Mouse (Mus musculus) midbrain, embryonic 12.5 days (tissue): ENCODE measurements around the gene Olfr1385. TPM values are rescaled to one million over a fixed set of nuclear protein-coding genes. Genes with fewer than 3 reads are reported as not detected.
"Not testable (repeated sequence)": the region's sequence is repeated elsewhere in the genome, so short reads cannot be mapped to it uniquely, and the experiment has no call there.

Experiments
- ATAC-seq: fragments of 200-750 bp; cut with Nextera tagmentation; 2 replicates; pipeline ENCODE4 v1.8.0; 2017; ENCODE audit warnings: low read depth, moderate TSS enrichment, moderate library complexity; ENCODE audit not compliant: low FRiP score
- H3K27ac ChIP-seq: fragments of 300-500 bp; sonication (generic); replicated peaks from 2 replicates; pipeline ENCODE4 v1.5.1; 2016; ENCODE audit warnings: mild to moderate bottlenecking
- H3K27me3 ChIP-seq: fragments of 300-500 bp; sonication (generic); 2 replicates; pipeline ENCODE4 v1.6.1; 2016; ENCODE audit warnings: mild to moderate bottlenecking
- H3K36me3 ChIP-seq: fragments of 300-500 bp; sonication (generic); 2 replicates; pipeline ENCODE4 v1.6.1; 2016
- H3K4me1 ChIP-seq: fragments of 300-500 bp; sonication (generic); 2 replicates; pipeline ENCODE4 v1.6.1; 2016
- H3K4me2 ChIP-seq: fragments of 300-500 bp; sonication (generic); replicated peaks from 2 replicates; pipeline ENCODE4 v1.6.1; 2016; ENCODE audit warnings: mild to moderate bottlenecking, moderate library complexity
- H3K4me3 ChIP-seq: fragments of 300-500 bp; sonication (generic); 2 replicates; pipeline ENCODE4 v1.5.1; 2016; ENCODE audit warnings: mild to moderate bottlenecking
- H3K9ac ChIP-seq: fragments of 300-500 bp; sonication (generic); replicated peaks from 2 replicates; pipeline ENCODE4 v1.6.1; 2016; ENCODE audit warnings: mild to moderate bottlenecking, moderate library complexity
- H3K9me3 ChIP-seq: fragments of 300-500 bp; sonication (generic); 2 replicates; pipeline ENCODE4 v1.6.1; 2016; ENCODE audit warnings: mild to moderate bottlenecking
- WGBS: fragments of 180-500 bp; shearing (Covaris S2); methylation state at CpG from one replicate; pipeline ENCODE4 v1.1.7; 2016; 5-methylcytosine and 5-hydroxymethylcytosine counted together
- polyA plus RNA-seq: library from polyadenylated mRNA; unstranded; fragments of >200 nt; fragmentation: Nextera tagmentation; extraction: Ambion mirVana; gene quantifications from 2 replicates; pipeline ENCODE4 v1.2.1, GENCODE M21; 2016

The Olfr1385 gene
- polyA plus RNA-seq: not detected in 2 replicates

DNA sequence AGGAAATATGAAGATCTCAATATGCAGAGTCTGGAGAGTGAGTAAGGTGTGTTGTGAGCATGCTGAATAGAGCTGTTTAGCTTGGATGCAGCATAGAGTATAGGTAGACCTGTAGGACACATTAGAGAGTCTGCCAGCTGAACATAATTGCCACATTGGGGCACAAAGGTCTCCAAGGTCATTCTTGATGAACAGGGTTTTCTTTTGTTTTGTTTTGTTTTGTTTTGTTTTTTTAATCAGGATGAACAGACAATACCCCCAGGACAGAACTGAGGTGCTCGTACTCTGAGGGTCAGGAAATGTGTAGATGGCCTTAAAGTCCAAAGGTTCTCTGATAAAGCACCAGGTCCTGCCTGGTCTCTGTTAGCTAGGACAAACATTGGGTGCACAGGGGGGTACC, at the start of gene Olfr1385:
Olfr1385 (plus strand) TSS at position 301 of the 400 bp plus-strand sequence.
- 71% methylated on average over 1 of the region's 1 CpGs for WGBS
- not testable (repeated sequence) for H3K4me2 ChIP-seq, H3K4me3 ChIP-seq, H3K27ac ChIP-seq, H3K27me3 ChIP-seq, H3K9ac ChIP-seq, H3K36me3 ChIP-seq, H3K4me1 ChIP-seq, H3K9me3 ChIP-seq, ATAC-seq

DNA sequence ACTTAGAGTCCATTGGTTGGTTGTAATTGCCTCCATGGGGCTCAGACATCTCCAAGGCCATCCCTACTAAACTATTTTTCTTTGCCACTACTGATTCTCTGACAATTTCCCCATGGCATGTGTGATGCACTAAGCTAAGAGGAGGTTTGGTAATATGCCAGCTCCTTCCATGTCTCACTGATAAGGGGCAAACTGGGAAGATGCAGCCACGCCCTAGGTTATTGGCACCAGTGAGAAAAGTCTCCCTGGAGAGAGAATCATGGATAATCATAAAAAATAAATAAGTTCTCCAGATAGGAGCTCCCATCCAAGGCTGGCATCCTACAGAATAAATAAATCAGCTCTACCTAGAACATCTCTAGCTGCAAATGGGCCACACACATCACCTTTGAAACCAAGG, 33.8 kb upstream of the Olfr1385 start, which contains the start of gene Olfr1387:
Olfr1387 (plus strand) TSS at position 301 of the 400 bp plus-strand sequence.
- no peaks in the 10 kb centered on the region for H3K27me3 ChIP-seq
- no peak for ATAC-seq
- H3K36me3 ChIP-seq: no peaks in the 10 kb centered on the region
- H3K4me2 ChIP-seq: no peak within 1 kb of the TSS
- H3K27ac ChIP-seq: no peak within 1 kb of the TSS
- no peak within 1 kb of the TSS for H3K9ac ChIP-seq
- H3K4me1 ChIP-seq: no peaks in the 10 kb centered on the region
- no peaks in the 10 kb centered on the region for H3K9me3 ChIP-seq
- WGBS: 77% methylated on average over 1 of the region's 1 CpGs
- H3K4me3 ChIP-seq: no peak within 1 kb of the TSS

DNA sequence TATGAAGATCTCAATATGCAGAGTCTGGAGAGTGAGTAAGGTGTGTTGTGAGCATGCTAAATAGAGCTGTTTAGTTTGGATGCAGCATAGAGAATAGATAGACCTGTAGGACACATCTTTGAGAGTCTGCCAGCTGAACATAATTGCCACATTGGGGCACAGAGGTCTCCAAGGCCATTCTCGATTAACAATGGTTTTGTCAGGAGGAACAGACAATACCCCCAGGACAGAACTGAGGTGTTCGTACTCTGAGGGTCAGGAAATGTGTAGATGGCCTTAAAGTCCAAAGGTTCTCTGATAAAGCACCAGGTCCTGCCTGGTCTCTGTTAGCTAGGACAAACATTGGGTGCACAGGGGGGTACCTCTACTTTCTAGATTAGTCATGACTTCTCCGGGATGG, 24.1 kb upstream of the Olfr1385 start, which contains the start of gene Olfr1386:
Olfr1386 (plus strand) TSS at position 301 of the 400 bp plus-strand sequence.
- H3K36me3 ChIP-seq, H3K4me1 ChIP-seq, H3K27me3 ChIP-seq, H3K9ac ChIP-seq, ATAC-seq, H3K4me2 ChIP-seq, H3K4me3 ChIP-seq, H3K27ac ChIP-seq, H3K9me3 ChIP-seq: not testable (repeated sequence)
- 88% methylated on average over 3 of the region's 3 CpGs for WGBS

DNA sequence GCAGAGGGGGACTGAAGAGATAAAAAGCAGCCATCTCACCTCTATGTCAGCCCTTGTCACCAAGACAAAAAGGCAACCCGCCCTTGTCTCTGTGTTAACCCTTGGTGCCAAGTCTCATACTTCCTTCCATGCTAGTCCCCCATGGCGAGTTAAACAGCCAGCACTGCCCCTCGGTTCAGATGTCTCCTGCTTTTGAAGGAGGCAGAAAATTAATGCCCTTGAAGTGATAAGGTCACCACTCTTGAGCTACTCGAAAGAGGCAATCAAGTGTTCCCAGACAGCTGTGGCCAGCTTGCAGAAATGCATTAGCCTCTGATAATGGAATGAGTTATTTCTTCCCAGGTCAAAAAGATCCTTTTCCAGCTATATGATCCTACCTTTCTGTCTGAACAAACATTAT, 2.9 kb upstream of the Olfr1385 start:
- no peak overlapping the region for H3K4me3 ChIP-seq
- WGBS: 66% methylated on average over 4 of the region's 4 CpGs
- no peak overlapping the region for H3K4me2 ChIP-seq
- ATAC-seq: no peak
- no peak overlapping the region for H3K9ac ChIP-seq
- H3K9me3 ChIP-seq: no peaks in the 10 kb centered on the region
- no peaks in the 10 kb centered on the region for H3K36me3 ChIP-seq
- no peaks in the 10 kb centered on the region for H3K4me1 ChIP-seq
- H3K27ac ChIP-seq: no peak overlapping the region
- H3K27me3 ChIP-seq: no peaks in the 10 kb centered on the region

DNA sequence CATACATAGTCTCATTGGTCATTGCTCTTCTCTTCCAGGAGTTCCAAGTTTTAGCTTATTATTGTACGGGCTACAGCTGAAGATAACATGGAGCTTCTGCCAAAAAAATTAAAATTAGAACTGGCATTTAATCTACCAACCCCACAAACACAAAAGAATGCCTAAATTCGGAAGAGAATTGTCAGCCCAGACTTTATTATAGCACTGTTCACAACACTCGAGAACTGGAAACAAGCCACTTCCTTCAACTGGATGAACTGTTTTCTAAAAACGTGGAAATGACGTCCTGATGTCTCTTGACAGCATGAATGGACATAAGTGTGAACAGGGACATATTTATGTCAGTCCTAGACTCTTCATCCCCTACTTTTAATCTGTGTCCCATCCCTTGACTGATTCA, 29.2 kb downstream of the Olfr1385 start:
- Histone ChIP-seq H3K4me2 (no peak overlapping the region), H3K9me3 (no peaks in the 10 kb centered on the region), H3K9ac (no peak overlapping the region), H3K4me1 (no peaks in the 10 kb centered on the region), H3K4me3 (no peak overlapping the region), H3K27me3 (no peaks in the 10 kb centered on the region), H3K27ac (no peak overlapping the region), H3K36me3 (no peaks in the 10 kb centered on the region)
- WGBS: 78% methylated on average over 5 of the region's 5 CpGs
- no peak for ATAC-seq

DNA sequence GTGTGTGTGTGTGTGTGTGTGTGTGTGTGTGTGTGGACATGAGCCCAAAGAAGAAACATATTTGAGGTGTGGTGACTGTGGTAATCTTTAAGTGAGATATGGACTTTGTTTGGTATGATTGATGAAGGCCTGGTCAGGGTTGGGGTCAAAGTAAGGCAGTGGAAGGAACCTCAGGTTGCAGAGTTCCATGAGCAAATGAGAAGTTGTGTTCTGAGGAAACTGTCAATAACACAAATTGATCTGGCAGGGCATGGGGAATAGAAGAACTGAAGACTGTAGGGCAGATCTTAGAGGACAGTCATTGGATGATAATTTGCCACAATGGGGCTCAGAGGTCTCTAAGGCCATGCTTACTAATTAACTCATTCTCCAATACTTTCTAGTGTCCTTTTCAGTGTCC, 30.5 kb downstream of the Olfr1385 start, which contains the start of gene Olfr1383:
Olfr1383 (plus strand) TSS at position 301 of the 400 bp plus-strand sequence.
- H3K36me3 ChIP-seq: no peaks in the 10 kb centered on the region
- H3K4me3 ChIP-seq: no peak within 1 kb of the TSS
- no peaks in the 10 kb centered on the region for H3K4me1 ChIP-seq
- H3K27me3 ChIP-seq: no peaks in the 10 kb centered on the region
- H3K9me3 ChIP-seq: no peaks in the 10 kb centered on the region
- no peak for ATAC-seq
- no peak within 1 kb of the TSS for H3K27ac ChIP-seq
- no peak within 1 kb of the TSS for H3K4me2 ChIP-seq
- H3K9ac ChIP-seq: no peak within 1 kb of the TSS

DNA sequence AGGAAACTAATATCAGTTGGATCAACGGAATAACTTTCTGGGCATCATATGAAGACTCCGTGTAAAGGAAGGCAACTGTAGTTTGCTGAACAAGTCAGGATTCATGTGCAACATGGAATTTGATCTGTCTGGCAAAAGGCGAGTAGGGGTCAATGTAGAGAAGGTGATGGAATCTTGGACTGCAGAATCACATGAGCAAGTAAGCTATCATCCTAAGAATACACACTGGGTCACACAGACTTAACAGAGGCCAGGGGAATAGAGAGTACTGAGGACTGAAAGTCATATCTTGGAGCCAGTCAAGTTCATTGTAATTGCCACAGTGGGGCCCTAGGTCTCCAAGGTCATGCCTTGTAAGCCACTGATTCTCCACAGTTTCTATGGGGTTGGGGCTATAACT, 39.1 kb downstream of the Olfr1385 start, which contains the start of gene Olfr1382:
Olfr1382 (plus strand) TSS at position 301 of the 400 bp plus-strand sequence.
- H3K4me1 ChIP-seq: no peaks in the 10 kb centered on the region
- H3K9me3 ChIP-seq: no peaks in the 10 kb centered on the region
- 87% methylated on average over 3 of the region's 3 CpGs for WGBS
- no peaks in the 10 kb centered on the region for H3K27me3 ChIP-seq
- H3K27ac ChIP-seq: no peak within 1 kb of the TSS
- H3K4me2 ChIP-seq: no peak within 1 kb of the TSS
- no peak within 1 kb of the TSS for H3K4me3 ChIP-seq
- H3K36me3 ChIP-seq: no peaks in the 10 kb centered on the region
- H3K9ac ChIP-seq: no peak within 1 kb of the TSS
- ATAC-seq: no peak

DNA sequence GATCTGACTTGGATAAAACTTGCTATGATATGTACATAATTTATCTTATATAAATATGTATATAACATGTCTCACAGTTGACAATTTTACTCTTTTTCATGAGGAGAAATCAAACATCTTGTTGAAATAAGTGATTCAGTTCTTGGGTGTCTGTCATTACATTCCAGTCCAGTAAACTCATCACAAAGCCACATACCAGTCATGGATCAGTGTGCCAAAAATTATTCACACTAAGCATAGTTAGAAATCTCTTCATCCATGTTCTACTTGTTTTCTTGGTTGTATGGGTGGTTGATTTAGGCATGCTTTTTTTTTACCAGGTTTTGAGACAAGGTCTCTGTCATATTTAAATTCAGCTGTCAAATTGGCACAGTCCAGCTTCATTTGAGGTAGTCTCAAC, 43.9 kb downstream of the Olfr1385 start:
- no peaks in the 10 kb centered on the region for H3K27me3 ChIP-seq
- ATAC-seq: no peak
- no peak overlapping the region for H3K4me3 ChIP-seq
- H3K9ac ChIP-seq: no peak overlapping the region
- no peak overlapping the region for H3K27ac ChIP-seq
- H3K4me1 ChIP-seq: no peaks in the 10 kb centered on the region
- H3K36me3 ChIP-seq: no peaks in the 10 kb centered on the region
- no peak overlapping the region for H3K4me2 ChIP-seq
- no peaks in the 10 kb centered on the region for H3K9me3 ChIP-seq

DNA sequence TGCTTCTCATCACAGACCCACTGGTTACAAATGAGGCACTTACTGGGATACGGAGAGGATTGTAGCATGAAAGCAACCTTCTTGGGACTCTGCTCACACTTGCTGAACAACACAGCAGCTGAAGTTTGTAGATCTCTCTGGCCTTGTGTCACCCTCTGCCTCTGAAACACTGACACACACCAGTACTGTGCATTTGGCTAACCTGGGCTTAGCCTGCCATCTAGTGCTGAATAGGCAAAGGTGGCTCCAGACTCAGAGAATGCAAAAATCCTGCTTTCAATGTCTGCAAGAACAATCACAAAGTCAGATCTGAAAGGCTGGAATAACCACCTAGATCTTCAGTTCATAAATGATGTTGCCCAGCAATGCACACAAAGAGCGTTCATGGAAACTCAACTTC, 47.8 kb downstream of the Olfr1385 start:
- not testable (repeated sequence) for H3K27ac ChIP-seq, H3K4me3 ChIP-seq, H3K4me2 ChIP-seq, H3K36me3 ChIP-seq, ATAC-seq, H3K9me3 ChIP-seq, H3K4me1 ChIP-seq, H3K27me3 ChIP-seq, H3K9ac ChIP-seq
- 98% methylated on average over 2 of the region's 2 CpGs for WGBS

DNA sequence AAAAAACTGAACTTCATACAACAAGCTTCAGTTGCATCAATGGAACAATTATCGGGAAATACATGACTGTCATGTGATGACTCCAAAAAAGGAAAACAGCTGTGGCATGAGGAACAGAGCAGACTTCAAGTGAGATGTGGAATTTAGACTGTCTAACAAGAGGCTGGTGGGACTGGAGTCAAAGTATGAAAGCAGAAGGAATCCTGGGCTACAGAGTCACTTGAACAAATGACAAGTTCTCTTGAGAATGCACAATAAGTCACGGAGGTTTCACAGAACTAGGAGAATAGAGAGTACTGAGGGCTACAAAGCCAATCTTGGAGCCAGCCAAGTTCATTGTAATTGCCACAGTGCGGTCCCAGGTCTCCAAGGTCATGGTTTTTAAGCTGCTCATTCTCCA, 54.3 kb downstream of the Olfr1385 start, which contains the start of gene Olfr1381:
Olfr1381 (plus strand) TSS at position 301 of the 400 bp plus-strand sequence.
- WGBS: 69% methylated on average over 3 of the region's 3 CpGs
- not testable (repeated sequence) for H3K4me1 ChIP-seq, H3K27ac ChIP-seq, H3K27me3 ChIP-seq, H3K9ac ChIP-seq, ATAC-seq, H3K4me2 ChIP-seq, H3K9me3 ChIP-seq, H3K4me3 ChIP-seq, H3K36me3 ChIP-seq

Other genes with a start within 250 kb of the Olfr1385 start
- 33.5 and 39.0 TPM in 2 replicates for gene Mgat1, start 244.9 kb upstream of the Olfr1385 start, polyA plus RNA-seq
- 0.06 TPM in 1 of 2 replicates, not detected in the other for gene Olfr1393, start 210.8 kb upstream of the Olfr1385 start, polyA plus RNA-seq
- gene Olfr1392, start 203.8 kb upstream of the Olfr1385 start, polyA plus RNA-seq: 0.06 TPM in 1 of 2 replicates, not detected in the other
- not detected in 2 replicates for gene Olfr10, start 184.3 kb upstream of the Olfr1385 start, polyA plus RNA-seq
- gene Olfr1391, start 166.3 kb upstream of the Olfr1385 start, polyA plus RNA-seq: not detected in 2 replicates
- not detected in 2 replicates for gene Olfr1390, start 153.9 kb upstream of the Olfr1385 start, polyA plus RNA-seq
- gene Olfr1389, start 66.0 kb upstream of the Olfr1385 start, polyA plus RNA-seq: not detected in 2 replicates
- 0.07 TPM in 1 of 2 replicates, not detected in the other for gene Olfr1388, start 52.4 kb upstream of the Olfr1385 start, polyA plus RNA-seq
- not detected in 2 replicates for gene Olfr1387, start 33.7 kb upstream of the Olfr1385 start, polyA plus RNA-seq
- gene Olfr1386, start 24.0 kb upstream of the Olfr1385 start, polyA plus RNA-seq: not detected in 2 replicates
- gene Olfr1384, start 17.7 kb downstream of the Olfr1385 start, polyA plus RNA-seq: not detected in 2 replicates
- not detected in 2 replicates for gene Olfr1383, start 30.6 kb downstream of the Olfr1385 start, polyA plus RNA-seq
- gene Olfr1382, start 39.2 kb downstream of the Olfr1385 start, polyA plus RNA-seq: not detected in 2 replicates
- not detected in 2 replicates for gene Olfr1381, start 54.4 kb downstream of the Olfr1385 start, polyA plus RNA-seq
- gene Olfr1380, start 67.8 kb downstream of the Olfr1385 start, polyA plus RNA-seq: not detected in 2 replicates
- gene Flt4, start 120.2 kb downstream of the Olfr1385 start, polyA plus RNA-seq: 2.1 and 2.8 TPM in 2 replicates
- not detected in 2 replicates for gene Scgb3a1, start 174.5 kb downstream of the Olfr1385 start, polyA plus RNA-seq
- gene Cnot6, start 223.7 kb downstream of the Olfr1385 start, polyA plus RNA-seq: 93.4 and 99.8 TPM in 2 replicates